Mouse (Mus musculus) intestine, embryonic 16.5 days (tissue): ENCODE data around the gene Ncaph. TPM values are rescaled to one million over a fixed set of nuclear protein-coding genes. Genes with fewer than 3 reads are reported as not detected.

ENCODE experiments used
- ATAC-seq: fragments of 200-750 bp; cut with Nextera tagmentation; 2 replicates; pipeline ENCODE4 v1.8.0; 2017; ENCODE audit warnings: moderate TSS enrichment, moderate library complexity
- H3K27ac ChIP-seq: fragments of 300-500 bp; sonication (generic); 2 replicates; pipeline ENCODE4 v1.5.1; 2014; ENCODE audit warnings: mild to moderate bottlenecking, low read length
- H3K27me3 ChIP-seq: fragments of 300-500 bp; sonication (generic); replicated peaks from 2 replicates; pipeline ENCODE4 v1.6.1; 2014; ENCODE audit warnings: low read length, control low read depth, mixed read lengths; ENCODE audit not compliant: control insufficient read depth, insufficient read depth
- H3K36me3 ChIP-seq: fragments of 300-500 bp; sonication (generic); 2 replicates; pipeline ENCODE4 v1.6.1; 2014; ENCODE audit warnings: low read length, control low read depth; ENCODE audit not compliant: control insufficient read depth, insufficient read depth
- H3K4me1 ChIP-seq: fragments of 300-500 bp; sonication (generic); 2 replicates; pipeline ENCODE4 v1.6.1; 2014; ENCODE audit warnings: low read length, control low read depth, mixed read lengths; ENCODE audit not compliant: control insufficient read depth, insufficient read depth
- H3K4me2 ChIP-seq: fragments of 300-500 bp; sonication (generic); 2 replicates; pipeline ENCODE4 v1.6.1; 2014; ENCODE audit warnings: low read depth, low read length, control low read depth
- H3K4me3 ChIP-seq: fragments of 300-500 bp; sonication (generic); 2 replicates; pipeline ENCODE4 v1.5.1; 2014; ENCODE audit warnings: mild to moderate bottlenecking, low read length
- H3K9ac ChIP-seq: fragments of 300-500 bp; sonication (generic); 2 replicates; pipeline ENCODE4 v1.6.1; 2014; ENCODE audit warnings: low read depth, low read length
- H3K9me3 ChIP-seq: fragments of 300-500 bp; sonication (generic); 2 replicates; pipeline ENCODE4 v1.6.1; 2016; ENCODE audit warnings: low read length, control low read depth; ENCODE audit not compliant: control insufficient read depth
- WGBS: fragments of 180-500 bp; shearing (Covaris S2); extraction: QIAGEN DNeasy Blood & Tissue Kit; methylation state at CpG from one replicate; pipeline ENCODE4 v1.1.7; 2014; 5-methylcytosine and 5-hydroxymethylcytosine counted together
- polyA plus RNA-seq: library from polyadenylated mRNA; unstranded; fragments of >200 nt; fragmentation: Nextera tagmentation; extraction: Ambion mirVana; gene quantifications from 2 replicates; pipeline ENCODE4 v1.2.1, GENCODE M21; 2015

The Ncaph gene
- polyA plus RNA-seq, 1 experiment from 2014 or later: 63.5 TPM

- no peak overlapping the region for H3K9ac ChIP-seq
- H3K4me2 ChIP-seq: no peak overlapping the region
- no peaks in the 10 kb centered on the region for H3K9me3 ChIP-seq
- 92% methylated on average over 2 of the region's 2 CpGs for WGBS
- no peaks in the 10 kb centered on the region for H3K27me3 ChIP-seq
- 0 out of 2 replicates have a peak, but pooled peaks cover 3% of the 10 kb centered on the region for H3K36me3 ChIP-seq
- H3K4me3 ChIP-seq: no peak overlapping the region
- ATAC-seq: no peak
- H3K4me1 ChIP-seq: peaks cover 4% of the 10 kb centered on the region
- no peak overlapping the region for H3K27ac ChIP-seq
Measured at GRCm38 (mm10) chr2:127074116-127074515, 59.6 kb downstream of the Ncaph start.

- Histone ChIP-seq H3K4me2 (peak overlapping the region; percentile 60), H3K9ac (peak overlapping the region; percentile 86), H3K27me3 (no peaks in the 10 kb centered on the region), H3K36me3 (0 out of 2 replicates have a peak, but pooled peaks cover 3% of the 10 kb centered on the region), H3K27ac (peak overlapping the region; percentile 55; the same call in 1 of the 2 replicates), H3K4me1 (peaks cover 4% of the 10 kb centered on the region), H3K9me3 (no peaks in the 10 kb centered on the region), H3K4me3 (peak overlapping the region; percentile 71)
- 8% methylated on average over 9 of the region's 9 CpGs for WGBS
- peak; percentile 69 for ATAC-seq
Measured at GRCm38 (mm10) chr2:127070879-127071278, 62.9 kb downstream of the Ncaph start.

DNA sequence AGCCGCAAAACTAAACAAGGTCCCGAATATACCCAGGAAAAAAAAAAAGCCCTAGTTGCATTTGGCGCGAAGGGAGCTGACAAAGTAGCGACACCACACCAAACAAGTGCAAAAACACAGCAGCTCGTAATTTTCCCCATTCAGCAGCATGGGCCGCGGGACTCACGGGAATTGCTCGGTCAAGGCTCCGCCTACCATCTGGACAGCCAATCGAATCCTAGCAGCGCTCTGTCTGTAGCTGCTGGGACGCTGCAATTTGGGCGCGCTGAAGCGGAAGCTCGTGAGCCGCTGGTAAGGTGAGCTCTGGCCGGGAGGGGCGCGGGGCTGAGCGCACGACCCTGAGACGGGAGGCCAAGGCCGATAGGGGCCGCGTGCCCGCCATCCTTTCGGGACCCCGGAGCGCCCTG, 63.3 kb downstream of the Ncaph start, which contains the start of gene Blvra:
Blvra (plus strand) TSS at position 231 of the 407 bp plus-strand sequence.
- Histone ChIP-seq H3K9ac (peak within 1 kb of the TSS; percentile 86), H3K27me3 (no peaks in the 10 kb centered on the region), H3K4me3 (peak within 1 kb of the TSS; percentile 71), H3K36me3 (0 out of 2 replicates have a peak, but pooled peaks cover 3% of the 10 kb centered on the region), H3K27ac (peak within 1 kb of the TSS; percentile 55; the same call in 1 of the 2 replicates), H3K4me2 (peak within 1 kb of the TSS; percentile 60), H3K9me3 (no peaks in the 10 kb centered on the region), H3K4me1 (peaks cover 4% of the 10 kb centered on the region)
- peak; percentile 100 for ATAC-seq
- under 1% methylated on average over 29 of the region's 32 CpGs for WGBS

DNA sequence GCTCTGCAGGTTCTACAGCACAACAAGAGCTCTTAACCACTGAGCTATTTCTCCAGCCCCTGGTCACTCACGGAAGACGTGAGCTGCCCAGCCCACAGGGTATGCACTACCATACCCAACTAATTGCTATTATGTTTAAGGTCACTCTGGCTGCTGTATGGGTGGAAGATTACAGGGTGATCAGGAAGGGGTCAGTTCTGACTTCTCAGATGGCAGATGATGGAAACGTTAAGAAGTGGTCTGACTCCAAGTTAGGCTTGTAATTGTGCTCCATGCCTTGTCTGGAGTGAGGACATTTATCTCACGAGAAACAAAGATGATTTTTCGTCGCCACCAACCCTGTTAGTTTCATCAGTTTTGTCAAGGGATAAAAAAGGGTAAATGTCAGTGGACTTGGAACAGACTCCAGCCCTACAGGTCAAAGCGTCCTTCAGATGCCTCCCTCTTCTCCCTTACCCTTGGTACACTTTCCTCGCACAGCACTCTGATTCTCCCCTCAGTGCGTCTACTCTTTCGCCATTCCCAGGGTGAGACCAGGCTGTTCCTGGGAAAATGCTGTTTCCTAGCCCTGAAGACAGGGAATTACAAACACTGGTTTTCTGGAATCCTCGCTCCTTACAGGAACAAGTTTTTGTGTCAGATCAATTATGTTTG, 63.8 kb downstream of the Ncaph start:
- peak overlapping the region; percentile 55 for H3K9ac ChIP-seq
- H3K27me3 ChIP-seq: no peaks in the 10 kb centered on the region
- 0 out of 2 replicates have a peak, but pooled peaks cover 3% of the 10 kb centered on the region for H3K36me3 ChIP-seq
- H3K4me3 ChIP-seq: peak overlapping the region; percentile 71
- ATAC-seq: peak; percentile 57
- WGBS: 13% methylated on average over 11 of the region's 11 CpGs
- H3K4me1 ChIP-seq: peaks cover 4% of the 10 kb centered on the region
- peak overlapping the region; percentile 60 for H3K4me2 ChIP-seq
- H3K27ac ChIP-seq: no peak overlapping the region
- H3K9me3 ChIP-seq: no peaks in the 10 kb centered on the region

GRCm38 (mm10) chr2:127068806-127069205, 64.9 kb downstream of the Ncaph start:
- no peak overlapping the region for H3K27ac ChIP-seq
- H3K9ac ChIP-seq: no peak overlapping the region
- H3K4me3 ChIP-seq: no peak overlapping the region
- WGBS: 77% methylated on average over 7 of the region's 7 CpGs
- ATAC-seq: no peak
- no peak overlapping the region for H3K4me2 ChIP-seq
- peaks cover 4% of the 10 kb centered on the region for H3K4me1 ChIP-seq
- no peaks in the 10 kb centered on the region for H3K27me3 ChIP-seq
- no peaks in the 10 kb centered on the region for H3K9me3 ChIP-seq
- H3K36me3 ChIP-seq: no peaks in the 10 kb centered on the region

DNA sequence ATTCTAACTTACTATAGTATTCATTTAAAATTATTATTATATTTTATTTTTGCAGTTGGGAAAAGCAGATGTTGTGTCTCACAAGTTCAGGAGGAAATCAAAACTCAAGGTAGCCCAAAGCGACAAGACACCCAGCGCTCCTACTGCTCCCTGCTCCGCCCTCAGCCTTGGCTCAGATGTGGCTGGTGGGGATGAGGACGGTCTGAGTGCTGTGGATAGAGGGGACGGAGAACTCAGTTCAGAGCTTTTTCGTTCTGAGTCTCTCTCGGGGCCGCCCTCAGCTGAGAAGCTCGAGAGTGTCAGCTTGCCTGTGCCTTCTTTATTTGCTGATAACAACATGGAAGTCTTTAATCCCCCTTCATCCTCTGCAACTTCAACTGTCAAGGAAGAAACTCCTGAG, 72.3 kb downstream of the Ncaph start:
- H3K4me1 ChIP-seq: no peaks in the 10 kb centered on the region
- H3K36me3 ChIP-seq: peaks cover 9% of the 10 kb centered on the region
- 94% methylated on average over 9 of the region's 9 CpGs for WGBS
- no peak for ATAC-seq
- H3K4me3 ChIP-seq: no peak overlapping the region
- H3K27me3 ChIP-seq: no peaks in the 10 kb centered on the region
- no peaks in the 10 kb centered on the region for H3K9me3 ChIP-seq
- H3K9ac ChIP-seq: no peak overlapping the region
- H3K4me2 ChIP-seq: no peak overlapping the region
- no peak overlapping the region for H3K27ac ChIP-seq

Other genes starting within 250 kb of the Ncaph start
- gene Sppl2a, start 200.7 kb downstream of the Ncaph start, polyA plus RNA-seq: 57.8 and 64.3 TPM in 2 replicates
- gene Ap4e1, start 125.2 kb downstream of the Ncaph start, polyA plus RNA-seq: 6.9 and 7.6 TPM in 2 replicates
- 63.9 TPM in 2 replicates for gene Blvra, start 63.3 kb downstream of the Ncaph start, polyA plus RNA-seq
- gene Itpripl1, start 9.5 kb upstream of the Ncaph start, polyA plus RNA-seq: 24.5 and 25.0 TPM in 2 replicates
- 1.4 TPM in 2 replicates for gene 1810024B03Rik, start 74.3 kb upstream of the Ncaph start, polyA plus RNA-seq
- 37.7 and 39.8 TPM in 2 replicates for gene Snrnp200, start 74.4 kb upstream of the Ncaph start, polyA plus RNA-seq
- gene Ciao1, start 113.9 kb upstream of the Ncaph start, polyA plus RNA-seq: 63.1 and 63.3 TPM in 2 replicates
- 23.1 and 24.9 TPM in 2 replicates for gene Tmem127, start 114.0 kb upstream of the Ncaph start, polyA plus RNA-seq
- 77.6 and 78.1 TPM in 2 replicates for gene Stard7, start 136.3 kb upstream of the Ncaph start, polyA plus RNA-seq
- 2.1 and 3.5 TPM in 2 replicates for gene Dusp2, start 202.2 kb upstream of the Ncaph start, polyA plus RNA-seq
- not detected in 2 replicates for gene Astl, start 204.7 kb upstream of the Ncaph start, polyA plus RNA-seq
- gene Adra2b, start 229.3 kb upstream of the Ncaph start, polyA plus RNA-seq: 1.3 and 2.0 TPM in 2 replicates